Mouse (Mus musculus): ENCODE measurements at regions not wholly inside any gene's neighbourhood (a gene's known extent, or its start where the extent isn't known, plus 50 kb on each side); places are given as distances from the start of the nearest gene placed in this dataset.

DNA sequence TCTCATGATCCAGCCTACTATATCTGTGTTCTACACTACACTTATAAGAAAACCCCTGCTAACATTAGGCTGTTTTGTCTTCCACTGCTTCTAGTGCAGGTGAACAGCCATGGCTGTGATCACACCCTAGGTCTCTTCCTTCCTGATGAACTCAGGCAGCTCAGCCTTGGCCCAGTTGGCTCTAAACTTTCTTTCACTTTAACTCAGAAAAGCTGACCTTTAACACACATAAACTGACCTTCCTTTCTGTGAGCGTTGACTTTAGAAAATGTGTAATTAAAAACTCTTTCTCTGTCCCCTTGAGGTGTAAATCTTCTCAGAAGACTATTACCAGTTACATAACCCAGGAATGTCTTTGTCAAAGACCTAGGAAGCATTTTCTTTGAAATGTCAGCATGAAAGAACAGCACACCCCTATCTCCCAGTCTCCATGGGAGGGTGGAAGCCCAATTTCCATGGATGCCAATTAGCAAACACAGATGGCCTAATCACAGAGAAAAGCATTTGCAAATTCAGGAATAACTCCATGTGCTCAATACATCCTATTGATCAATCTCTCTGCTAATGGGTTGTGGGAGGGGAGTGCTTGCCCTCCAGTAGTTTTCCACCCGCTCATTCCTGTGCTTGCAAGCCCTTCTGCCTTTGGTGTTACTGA, 1098.4 kb downstream of the 9330182O14Rik start:
- TF ChIP-seq CTCF (IDR thresholded peaks at IDR 0.05; ENCODE audit: low read depth, low read length) (no peak), POLR2A (IDR thresholded peaks at IDR 0.05; ENCODE audit: borderline replicate concordance, low read depth, low read length) (no peak)
